Mouse (Mus musculus): ENCODE data around the gene Speg.

DNA sequence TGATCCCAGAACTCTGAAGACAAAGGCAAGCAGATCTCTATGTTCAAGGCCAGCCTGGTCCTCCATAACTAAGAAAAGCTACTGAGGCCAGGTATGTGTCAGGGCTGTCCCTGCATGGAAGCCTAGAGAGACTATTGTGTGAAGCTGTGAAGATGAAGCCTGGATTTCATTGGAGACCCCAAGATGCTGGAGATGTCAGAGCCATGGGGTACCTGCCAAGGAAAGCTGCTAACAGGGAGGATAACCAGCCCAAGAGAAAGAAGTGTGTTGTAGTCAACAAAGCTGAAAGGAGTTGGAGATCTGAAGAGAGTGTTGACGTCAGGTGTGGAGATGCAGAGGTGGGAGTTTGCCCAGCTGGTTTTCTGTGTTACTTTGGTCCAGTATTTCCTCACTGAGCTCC is 43.8 kb upstream of the Speg start:
- TF ChIP-seq POLR2A (IDR thresholded peaks at IDR 0.05; ENCODE audit: insufficient read depth, low read depth, low read length) (no peak), CTCF (IDR thresholded peaks at IDR 0.05) (no peak), EP300 (IDR thresholded peaks at IDR 0.05; ENCODE audit: insufficient read depth, low read depth, low read length) (no peak)
